Mouse (Mus musculus) lung, postnatal 0 days (tissue): Measurements from ENCODE around the gene Adgrb3.

Experiments used
- CTCF ChIP-seq: IDR thresholded peaks from 2 replicates; pipeline ENCODE4 v1.5.1; 2016; ENCODE audit warnings: antibody characterized with exemption, mild to moderate bottlenecking
- EP300 ChIP-seq: IDR thresholded peaks from 2 replicates; pipeline ENCODE4 v1.6.1; 2016; ENCODE audit warnings: antibody characterized with exemption, mild to moderate bottlenecking, control low read depth

DNA sequence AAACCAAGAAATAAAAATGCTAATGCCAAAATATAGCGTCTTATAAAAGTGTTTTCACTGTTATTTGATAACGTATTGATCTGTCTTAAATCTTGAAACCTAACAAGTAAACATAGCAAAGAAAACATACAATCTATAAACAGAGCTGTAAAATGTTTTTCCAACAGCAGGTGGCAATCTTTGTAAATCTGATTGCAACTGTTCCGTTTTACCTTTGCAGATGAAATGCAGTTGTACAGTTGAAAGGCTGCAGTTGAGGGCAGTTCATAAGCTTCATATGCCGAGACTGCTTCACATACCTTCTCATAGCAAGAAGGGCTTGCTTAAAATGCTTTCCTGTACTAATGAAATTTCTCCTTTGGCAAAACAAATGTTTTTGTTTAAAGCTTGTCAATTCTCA lies 302.5 kb downstream of the Adgrb3 start:
- no peak for TF ChIP-seq CTCF
- no peak for TF ChIP-seq EP300
